Mouse (Mus musculus) effector memory CD4-positive, alpha-beta T cell, adult 5 months (primary cell): ENCODE results near the gene 2510002D24Rik. TPM values are rescaled to one million over a fixed set of nuclear protein-coding genes. Genes with fewer than 3 reads are reported as not detected.

Source experiments
- polyA plus RNA-seq: library from polyadenylated mRNA; unstranded; fragments of 100-300 nt; shearing (Covaris generic); gene quantifications from one replicate; pipeline ENCODE4 v1.2.1, GENCODE M21; 2017

Gene 2510002D24Rik
- polyA plus RNA-seq = 62.3 TPM

DNA sequence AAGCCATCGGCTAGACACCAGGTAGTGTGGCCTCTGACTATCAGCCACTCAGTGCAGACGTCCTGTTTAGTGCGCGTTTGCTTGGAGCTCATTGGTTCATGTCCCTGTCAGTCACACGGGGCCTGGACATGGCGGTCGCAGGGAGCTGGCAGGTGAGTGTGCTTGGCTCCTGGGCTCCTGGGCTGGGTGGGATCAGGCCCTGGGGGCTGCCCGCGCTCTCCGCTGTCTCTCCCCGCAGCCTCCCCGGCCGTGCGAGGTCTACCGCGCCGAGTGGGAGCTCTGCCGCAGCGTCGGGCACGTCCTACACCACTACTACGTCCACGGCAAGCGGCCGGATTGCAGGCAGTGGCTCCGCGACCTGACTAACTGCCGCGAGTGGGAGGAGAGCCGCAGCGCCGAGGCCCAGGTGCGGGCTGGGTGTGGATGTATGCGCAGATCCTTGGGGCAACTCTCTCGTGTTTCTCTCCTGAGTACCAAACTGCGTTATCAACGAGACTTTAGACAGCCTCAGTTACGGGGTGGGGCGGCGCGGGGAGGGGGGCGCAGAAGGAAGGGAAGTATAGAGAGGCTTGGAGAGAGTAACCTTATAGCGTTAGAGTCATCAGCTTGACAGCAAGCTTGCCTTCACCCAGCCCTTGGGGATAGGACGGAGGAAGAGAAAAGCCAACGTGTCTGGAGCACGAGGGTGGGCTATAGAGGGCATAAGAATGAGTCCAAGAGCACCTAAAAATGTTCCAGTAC, at the start of gene 2510002D24Rik, which contains the start of gene Gm28539:
Gene 2510002D24Rik (plus strand): TSS at position 111 of the 741 bp plus-strand sequence.
Gene Gm28539 (plus strand): TSS at position 117 of the 741 bp plus-strand sequence.

DNA sequence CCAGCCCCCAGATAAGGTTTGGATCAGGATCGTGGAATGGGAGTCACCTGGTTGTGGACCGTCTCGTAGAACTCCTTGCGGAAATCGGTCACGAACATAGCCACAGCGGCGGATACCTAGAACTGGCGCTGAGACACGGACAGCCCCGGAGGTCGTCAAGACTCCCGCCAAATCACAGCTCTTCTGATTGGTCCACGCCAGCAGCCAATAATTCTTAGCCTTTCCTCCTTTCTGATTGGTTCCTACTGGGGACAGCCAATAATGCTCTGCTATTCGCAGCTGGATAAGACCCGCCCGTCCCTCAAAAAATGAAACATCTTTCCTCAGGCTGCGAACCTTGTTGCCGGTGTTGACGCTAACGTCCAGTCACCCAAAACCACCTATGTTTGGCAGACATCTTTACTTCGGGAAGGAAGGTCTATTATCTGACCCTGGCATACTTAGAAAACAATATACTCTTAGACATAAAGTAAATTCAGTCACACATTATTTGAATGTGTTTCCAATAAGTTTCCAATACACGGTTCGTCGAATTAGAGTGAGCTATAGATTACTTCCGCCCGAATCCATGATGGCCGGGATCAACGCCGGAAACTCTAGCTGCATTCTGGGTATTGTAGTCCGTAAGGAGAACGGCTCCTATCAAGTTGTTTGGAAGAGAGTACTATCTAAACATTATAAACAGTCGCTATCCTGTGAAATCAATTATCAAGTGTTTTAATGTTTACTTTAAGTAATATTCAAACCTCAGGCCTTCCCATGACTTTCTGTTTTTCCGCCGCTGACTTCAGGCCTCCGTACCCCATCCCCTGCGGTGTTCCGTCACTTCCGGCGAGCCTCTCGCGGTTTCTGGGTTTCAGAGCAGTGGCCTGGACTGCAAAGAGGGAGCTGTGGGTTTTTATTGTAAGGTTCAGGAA, 24.7 kb upstream of the 2510002D24Rik start, which contains the start of the genes Ufd1 and Cdc45:
Gene Ufd1 (plus strand): TSS at position 312 of the 917 bp plus-strand sequence.
Gene Cdc45 (minus strand): TSS at position 520 of the 917 bp plus-strand sequence.

DNA sequence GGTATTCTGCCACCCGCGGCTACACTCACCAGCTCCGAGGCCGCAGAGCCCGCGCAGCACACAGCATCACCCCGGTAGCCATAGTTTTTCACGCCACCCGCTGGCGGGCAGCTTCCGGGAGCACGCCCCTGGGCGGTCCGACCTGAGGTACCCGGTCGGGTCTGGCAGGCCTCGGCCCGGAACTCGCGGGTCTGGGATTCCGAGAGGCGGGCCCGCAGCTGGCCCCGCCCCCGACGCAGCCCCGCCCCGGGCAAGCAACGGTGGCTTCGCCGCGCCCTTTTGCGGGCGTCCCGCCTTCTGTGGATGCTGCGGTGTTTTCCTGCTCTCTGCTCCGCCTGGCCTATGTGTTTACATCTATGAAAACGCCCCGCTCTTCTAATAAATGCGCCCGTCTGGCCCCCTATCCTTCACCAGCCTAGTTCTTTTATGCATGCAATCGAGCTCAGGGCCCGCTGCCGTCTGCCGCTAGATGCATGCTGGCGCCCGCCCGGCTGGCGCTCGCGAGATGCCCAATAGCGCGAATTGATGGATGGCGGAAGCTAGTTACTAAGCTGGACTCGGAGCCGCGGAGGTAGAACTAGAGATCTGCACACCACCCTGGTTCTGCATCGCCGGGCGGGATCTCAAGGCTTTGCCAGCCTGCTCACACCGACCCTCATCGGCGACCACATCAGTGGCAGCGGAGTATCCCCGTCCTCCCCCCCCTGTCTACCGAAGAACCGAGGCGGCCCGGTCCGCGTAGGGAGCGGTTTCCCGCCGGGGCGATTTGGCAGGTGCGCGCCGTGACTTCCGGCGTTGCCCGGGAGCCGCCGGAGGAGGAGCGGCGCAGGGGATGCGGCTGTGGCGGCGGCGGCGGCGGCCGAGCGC, 40.3 kb downstream of the 2510002D24Rik start, which contains the start of the genes Mrpl40 and Hira:
Gene Mrpl40 (minus strand): TSS at position 421 of the 867 bp plus-strand sequence.
Gene Hira (plus strand): TSS at position 596 of the 867 bp plus-strand sequence.

Other genes starting within 250 kb of the 2510002D24Rik start
- gene Tbx1, start 245.9 kb upstream of the 2510002D24Rik start, polyA plus RNA-seq = not detected
- not detected for gene Gp1bb, start 214.2 kb upstream of the 2510002D24Rik start, polyA plus RNA-seq
- gene Gm49601, start 210.2 kb upstream of the 2510002D24Rik start, polyA plus RNA-seq = 0.89 TPM
- 0.46 TPM for gene Sept5, start 206.6 kb upstream of the 2510002D24Rik start, polyA plus RNA-seq
- gene Cldn5, start 59.7 kb upstream of the 2510002D24Rik start, polyA plus RNA-seq = not detected
- 110 TPM for gene Ufd1, start 24.8 kb upstream of the 2510002D24Rik start, polyA plus RNA-seq
- 2.9 TPM for gene Cdc45, start 24.6 kb upstream of the 2510002D24Rik start, polyA plus RNA-seq
- 1.4 TPM for gene Gm28539, start within 50 bp of the 2510002D24Rik start, polyA plus RNA-seq
- 36.9 TPM for gene Mrpl40, start 40.3 kb downstream of the 2510002D24Rik start, polyA plus RNA-seq
- 16.2 TPM for gene Hira, start 40.5 kb downstream of the 2510002D24Rik start, polyA plus RNA-seq